Mouse (Mus musculus): ENCODE measurements around the gene Ldb1. TPM values are rescaled to one million over a fixed set of nuclear protein-coding genes. Genes with fewer than 3 reads are reported as not detected.
"Not testable (repeated sequence)": the region's sequence is repeated elsewhere in the genome, so short reads cannot be mapped to it uniquely, and the experiment has no call there.

The Ldb1 gene
- polyA plus RNA-seq, 1 experiment from 2014 or later: 130 TPM

DNA sequence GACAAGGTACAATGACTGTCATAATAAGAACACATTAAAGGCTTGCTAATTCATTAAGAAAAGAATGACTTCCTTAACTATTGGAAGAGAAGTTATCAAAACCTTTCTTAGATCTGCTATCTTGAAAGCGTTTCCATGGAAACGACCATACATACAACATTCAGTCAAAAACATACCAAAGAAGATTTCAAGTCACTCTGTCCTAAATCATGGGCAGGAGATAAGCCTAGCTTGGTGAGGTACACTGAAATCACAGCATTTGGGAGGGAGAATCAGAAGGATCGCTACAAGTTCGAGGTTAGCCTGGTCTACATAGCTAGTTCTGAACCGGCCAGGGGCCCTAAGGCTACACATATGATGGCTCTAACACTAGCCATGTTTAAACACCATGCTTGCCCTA is 47.6 kb downstream of the Ldb1 start:
- Histone ChIP-seq H3K36me3 (ENCODE audit: control insufficient read depth, insufficient read depth) (no peaks in the 10 kb centered on the region), H3K4me1 (replicated peaks; ENCODE audit: control insufficient read depth, insufficient read depth, low read length) (peaks cover 5% of the 10 kb centered on the region), H3K9me3 (ENCODE audit: control insufficient read depth, low read length) (no peaks in the 10 kb centered on the region), H3K9ac (replicated peaks; ENCODE audit: low read depth, low read length) (peak overlapping the region; percentile 90), H3K27me3 (replicated peaks; ENCODE audit: control insufficient read depth, insufficient read depth, low read length) (no peaks in the 10 kb centered on the region), H3K4me2 (ENCODE audit: low read length) (peak overlapping the region; percentile 66), H3K4me3 (replicated peaks; ENCODE audit: low read length) (peak overlapping the region; percentile 84), H3K27ac (ENCODE audit: low read length) (no peak overlapping the region)
- 63% methylated on average over 5 of the region's 5 CpGs for WGBS
- no peak for ATAC-seq

DNA sequence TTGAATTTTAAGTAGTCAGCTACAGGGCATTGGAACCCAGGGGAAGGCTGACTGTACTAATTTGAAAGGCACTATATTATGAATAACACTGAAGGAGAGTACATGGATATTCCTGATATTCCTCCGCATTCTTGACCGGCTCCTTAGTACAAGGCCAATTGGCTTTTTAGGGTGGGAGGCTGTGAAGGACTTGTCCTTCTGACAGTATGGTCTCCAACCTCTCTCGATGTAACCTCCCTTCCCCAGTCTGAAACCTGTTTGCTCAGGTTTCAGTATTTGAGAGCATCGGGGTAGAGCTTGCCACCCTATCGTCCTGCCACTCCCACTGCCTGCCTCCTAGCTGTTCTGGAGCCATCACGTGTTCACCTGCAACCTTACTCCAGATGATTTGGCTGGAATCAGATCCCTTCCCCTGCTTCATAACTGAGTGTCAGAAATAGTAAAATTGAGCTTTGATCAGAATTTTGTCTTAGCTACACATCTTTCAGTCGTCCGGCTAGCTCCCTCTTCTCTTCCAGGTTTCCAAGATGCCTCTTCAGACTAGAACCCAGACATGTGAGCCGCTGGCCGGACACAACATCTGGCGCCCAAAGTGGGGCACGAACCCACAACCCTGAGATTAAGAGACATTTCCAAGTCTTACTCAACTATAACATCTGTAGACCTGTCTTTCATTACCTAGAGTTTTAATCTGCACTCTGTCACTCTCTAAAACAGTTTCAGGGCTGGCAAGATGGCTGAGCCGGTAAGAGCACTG is 50.9 kb downstream of the Ldb1 start:
- no peak for ATAC-seq
- 97% methylated on average over 13 of the region's 13 CpGs for WGBS
- no peak overlapping the region for H3K4me2 ChIP-seq (ENCODE audit: low read length)
- no peaks in the 10 kb centered on the region for H3K27me3 ChIP-seq (replicated peaks; ENCODE audit: control insufficient read depth, insufficient read depth, low read length)
- no peak overlapping the region for H3K27ac ChIP-seq (ENCODE audit: low read length)
- no peaks in the 10 kb centered on the region for H3K9me3 ChIP-seq (ENCODE audit: control insufficient read depth, low read length)
- no peaks in the 10 kb centered on the region for H3K36me3 ChIP-seq (ENCODE audit: control insufficient read depth, insufficient read depth)
- H3K4me1 ChIP-seq (replicated peaks; ENCODE audit: control insufficient read depth, insufficient read depth, low read length): peaks cover 5% of the 10 kb centered on the region
- no peak overlapping the region for H3K9ac ChIP-seq (replicated peaks; ENCODE audit: low read depth, low read length)
- no peak overlapping the region for H3K4me3 ChIP-seq (replicated peaks; ENCODE audit: low read length)

DNA sequence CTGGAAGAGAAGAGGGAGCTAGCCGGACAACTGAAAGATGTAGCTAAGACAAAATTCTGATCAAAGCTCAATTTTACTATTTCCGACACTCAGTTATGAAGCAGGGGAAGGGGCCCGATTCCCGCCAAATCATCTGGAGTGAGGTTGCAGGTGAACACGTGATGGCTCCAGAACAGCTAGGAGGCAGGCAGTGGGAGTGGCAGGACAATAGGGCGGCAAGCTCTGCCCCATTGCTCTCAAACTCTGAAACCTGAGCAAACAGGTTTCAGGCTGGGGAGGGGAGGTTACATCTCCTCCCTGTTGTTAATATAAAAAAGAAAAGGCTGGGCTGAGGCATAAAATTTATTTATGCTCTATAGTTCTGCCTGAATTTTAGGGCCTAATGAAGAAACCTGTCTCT is 51.6 kb downstream of the Ldb1 start:
- not testable (repeated sequence) for H3K36me3 ChIP-seq (ENCODE audit: control insufficient read depth, insufficient read depth); ATAC-seq; H3K9ac ChIP-seq (replicated peaks; ENCODE audit: low read depth, low read length); H3K4me1 ChIP-seq (replicated peaks; ENCODE audit: control insufficient read depth, insufficient read depth, low read length); H3K27me3 ChIP-seq (replicated peaks; ENCODE audit: control insufficient read depth, insufficient read depth, low read length); H3K27ac ChIP-seq (ENCODE audit: low read length); H3K4me2 ChIP-seq (ENCODE audit: low read length); H3K4me3 ChIP-seq (replicated peaks; ENCODE audit: low read length); H3K9me3 ChIP-seq (ENCODE audit: control insufficient read depth, low read length)
- WGBS: 90% methylated on average over 6 of the region's 6 CpGs

DNA sequence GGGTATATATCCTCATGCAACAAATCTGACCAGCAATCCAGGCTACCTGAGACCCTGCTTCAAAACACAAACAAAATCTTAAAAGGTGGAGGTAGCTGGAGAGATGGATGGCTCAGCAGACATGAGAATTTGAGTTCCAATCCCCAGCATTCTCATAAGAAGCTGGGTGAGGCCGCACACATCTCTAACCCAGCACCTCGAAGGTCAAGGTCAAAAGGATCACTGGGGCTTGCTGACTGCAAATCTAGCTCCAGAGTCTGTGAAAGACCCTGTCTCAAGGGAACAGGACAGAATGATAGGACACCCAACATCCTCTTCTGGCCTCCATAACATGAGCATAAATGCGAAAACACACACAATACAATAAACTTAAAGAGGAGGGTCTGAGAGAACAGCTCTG is 53.8 kb downstream of the Ldb1 start:
- Histone ChIP-seq H3K27me3 (replicated peaks; ENCODE audit: control insufficient read depth, insufficient read depth, low read length) (no peaks in the 10 kb centered on the region), H3K27ac (ENCODE audit: low read length) (no peak overlapping the region), H3K4me2 (ENCODE audit: low read length) (no peak overlapping the region), H3K9ac (replicated peaks; ENCODE audit: low read depth, low read length) (no peak overlapping the region), H3K9me3 (ENCODE audit: control insufficient read depth, low read length) (no peaks in the 10 kb centered on the region), H3K4me3 (replicated peaks; ENCODE audit: low read length) (no peak overlapping the region), H3K36me3 (ENCODE audit: control insufficient read depth, insufficient read depth) (no peaks in the 10 kb centered on the region; the same call in 1 of the 2 replicates), H3K4me1 (replicated peaks; ENCODE audit: control insufficient read depth, insufficient read depth, low read length) (no peaks in the 10 kb centered on the region)
- WGBS: 99% methylated on average over 3 of the region's 3 CpGs
- no peak for ATAC-seq

DNA sequence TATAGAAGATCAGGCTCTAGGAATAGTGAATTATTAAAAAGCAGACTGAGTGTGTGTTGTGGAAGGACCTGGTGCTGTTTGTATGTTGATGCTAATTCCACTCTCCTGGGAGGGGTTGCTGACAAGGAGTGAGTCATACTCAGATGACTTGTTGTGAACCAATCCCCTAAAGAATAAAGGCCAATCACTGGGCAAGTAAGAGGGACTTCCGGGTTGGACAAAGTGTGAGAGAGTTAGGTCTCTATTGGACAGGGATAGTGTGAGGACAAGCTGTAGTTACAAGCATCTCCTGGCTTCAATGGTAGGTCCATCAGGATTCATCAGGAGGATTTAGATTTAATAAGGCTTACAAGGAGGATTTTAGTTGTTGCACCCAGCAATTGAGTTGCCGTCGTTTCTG is 56.8 kb downstream of the Ldb1 start:
- no peaks in the 10 kb centered on the region for H3K27me3 ChIP-seq (replicated peaks; ENCODE audit: control insufficient read depth, insufficient read depth, low read length)
- H3K36me3 ChIP-seq (ENCODE audit: control insufficient read depth, insufficient read depth): no peaks in the 10 kb centered on the region; the same call in 1 of the 2 replicates
- WGBS: 97% methylated on average over 3 of the region's 3 CpGs
- no peak for ATAC-seq
- H3K9ac ChIP-seq (replicated peaks; ENCODE audit: low read depth, low read length): no peak overlapping the region
- no peak overlapping the region for H3K4me3 ChIP-seq (replicated peaks; ENCODE audit: low read length)
- no peak overlapping the region for H3K27ac ChIP-seq (ENCODE audit: low read length)
- H3K4me2 ChIP-seq (ENCODE audit: low read length): no peak overlapping the region
- H3K4me1 ChIP-seq (replicated peaks; ENCODE audit: control insufficient read depth, insufficient read depth, low read length): no peaks in the 10 kb centered on the region
- H3K9me3 ChIP-seq (ENCODE audit: control insufficient read depth, low read length): no peaks in the 10 kb centered on the region

DNA sequence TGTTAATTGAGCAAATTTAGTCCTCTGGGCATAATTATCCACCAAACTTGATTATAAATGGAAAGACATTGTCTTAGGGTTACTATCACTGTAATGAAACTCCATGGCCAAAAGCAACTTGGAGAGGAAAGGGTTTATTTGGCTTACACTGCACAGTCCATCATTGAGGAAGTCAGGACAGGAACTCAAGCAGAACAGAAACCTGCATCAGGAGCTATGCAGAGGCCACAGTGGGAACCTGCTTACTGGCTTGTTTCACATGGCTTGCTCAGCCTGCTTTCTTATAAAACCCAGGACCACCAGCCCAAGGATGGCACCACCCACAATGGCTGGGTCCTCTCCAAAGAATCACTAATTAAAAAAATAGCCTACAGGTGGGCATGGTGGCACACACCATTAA is 60.6 kb downstream of the Ldb1 start:
- H3K9ac ChIP-seq (replicated peaks; ENCODE audit: low read depth, low read length): no peak overlapping the region
- H3K4me2 ChIP-seq (ENCODE audit: low read length): no peak overlapping the region
- no peaks in the 10 kb centered on the region for H3K9me3 ChIP-seq (ENCODE audit: control insufficient read depth, low read length)
- ATAC-seq: no peak
- no peaks in the 10 kb centered on the region; the same call in 1 of the 2 replicates for H3K36me3 ChIP-seq (ENCODE audit: control insufficient read depth, insufficient read depth)
- H3K4me1 ChIP-seq (replicated peaks; ENCODE audit: control insufficient read depth, insufficient read depth, low read length): no peaks in the 10 kb centered on the region
- no peak overlapping the region for H3K4me3 ChIP-seq (replicated peaks; ENCODE audit: low read length)
- no peak overlapping the region for H3K27ac ChIP-seq (ENCODE audit: low read length)
- H3K27me3 ChIP-seq (replicated peaks; ENCODE audit: control insufficient read depth, insufficient read depth, low read length): no peaks in the 10 kb centered on the region

Other genes with a start within 250 kb of the Ldb1 start
- 12.3 and 14.6 TPM in 2 replicates for gene Kcnip2, start 229.2 kb downstream of the Ldb1 start, polyA plus RNA-seq (2015; fragmentation: Nextera tagmentation; extraction: Ambion mirVana)
- 23.8 and 25.3 TPM in 2 replicates for gene Armh3, start 46.7 kb downstream of the Ldb1 start, polyA plus RNA-seq (2015; fragmentation: Nextera tagmentation; extraction: Ambion mirVana)
- 3.4 and 3.7 TPM in 2 replicates for gene Hps6, start 41.7 kb downstream of the Ldb1 start, polyA plus RNA-seq (2015; fragmentation: Nextera tagmentation; extraction: Ambion mirVana)
- 21.8 and 25.9 TPM in 2 replicates for gene Pprc1, start 328 bp downstream of the Ldb1 start, polyA plus RNA-seq (2015; fragmentation: Nextera tagmentation; extraction: Ambion mirVana)
- 79.5 and 80.8 TPM in 2 replicates for gene Nolc1, start 30.6 kb upstream of the Ldb1 start, polyA plus RNA-seq (2015; fragmentation: Nextera tagmentation; extraction: Ambion mirVana)
- not detected in 2 replicates for gene Elovl3, start 86.7 kb upstream of the Ldb1 start, polyA plus RNA-seq (2015; fragmentation: Nextera tagmentation; extraction: Ambion mirVana)
- gene Pitx3, start 103.1 kb upstream of the Ldb1 start, polyA plus RNA-seq (2015; fragmentation: Nextera tagmentation; extraction: Ambion mirVana): 0.24 TPM in 1 of 2 replicates, not detected in the other
- gene Gbf1, start 107.3 kb upstream of the Ldb1 start, polyA plus RNA-seq (2015; fragmentation: Nextera tagmentation; extraction: Ambion mirVana): 64.2 and 65.1 TPM in 2 replicates

All from forebrain, embryonic 16.5 days (tissue).